Mouse (Mus musculus) olfactory bulb, adult 2 months (tissue): ENCODE measurements at regions not wholly inside any gene's neighbourhood (a gene's known extent, or its start where the extent isn't known, plus 50 kb on each side); places are given as distances from the start of the nearest gene placed in this dataset.

Source experiments
- CTCF ChIP-seq: fragments of 200-500 bp; IDR thresholded peaks from 2 replicates; pipeline ENCODE4 v1.5.1; 2012; ENCODE audit warnings: low read depth, mild to moderate bottlenecking, low read length, moderate library complexity; ENCODE audit not compliant: insufficient read depth
- POLR2A ChIP-seq: fragments of 200-500 bp; IDR thresholded peaks from 2 replicates; pipeline ENCODE4 v1.6.1; 2012; ENCODE audit warnings: mild to moderate bottlenecking, low read depth, low read length, moderate library complexity; ENCODE audit not compliant: insufficient read depth

- TF ChIP-seq CTCF (no peak), POLR2A (no peak)
Observed at GRCm38 (mm10) chr13:5760030-5760429, 101.3 kb upstream of the Klf6 start.
